Mouse (Mus musculus): ENCODE measurements around the gene Zfp799. TPM values are rescaled to one million over a fixed set of nuclear protein-coding genes. Genes with fewer than 3 reads are reported as not detected.

Zfp799 gene
- total RNA-seq, 2 experiments from 2014 or later, result 5.6 to 7.4 TPM

GRCm38 (mm10) chr17:32816074-32816784 is 13.8 kb downstream of the Zfp799 start:
- intact Hi-C loops (cut with DNase I), result no loop called here
- H3K4me3 ChIP-seq, result no peak overlapping the region
- DNase-seq, result no peak
- H3K27ac ChIP-seq, result no peak overlapping the region
- TF ChIP-seq CTCF (IDR thresholded peaks at IDR 0.05), result no peak

- no peak overlapping the region for H3K4me3 ChIP-seq
- no peak for DNase-seq
Measured at GRCm38 (mm10) chr17:32814136-32814535, 15.9 kb downstream of the Zfp799 start.

GRCm38 (mm10) chr17:32810648-32811047 is 19.4 kb downstream of the Zfp799 start:
- Histone ChIP-seq H3K27ac (no peak overlapping the region), H3K4me3 (no peak overlapping the region)
- TF ChIP-seq CTCF (IDR thresholded peaks at IDR 0.05), result no peak
- intact Hi-C loops (cut with DNase I), result no loop called here
- DNase-seq, result no peak

More at GRCm38 (mm10) chr17:32814136-32814535, 15.9 kb downstream of the Zfp799 start:
- no peak for TF ChIP-seq CTCF (IDR thresholded peaks at IDR 0.05)
- intact Hi-C loops (cut with DNase I), result no loop called here
- no peak overlapping the region for H3K27ac ChIP-seq

- H3K27ac ChIP-seq, result peak within 1 kb of the TSS; percentile 20; the same call in 1 of the 2 replicates
- TF ChIP-seq CTCF (IDR thresholded peaks at IDR 0.05), result no peak
- DNase-seq, result peak; percentile 29
- intact Hi-C loops (cut with DNase I), result no loop called here
- peak within 1 kb of the TSS; percentile 65 for H3K4me3 ChIP-seq
Measured at GRCm38 (mm10) chr17:32809544-32810374, 20.3 kb downstream of the Zfp799 start, which contains the start of gene Zfp811. Zfp811 (minus strand) TSS chr17:32809931.

GRCm38 (mm10) chr17:32808921-32809320 is 21.1 kb downstream of the Zfp799 start:
- DNase-seq, result no peak
- no peak overlapping the region for H3K27ac ChIP-seq
- intact Hi-C loops (cut with DNase I), result no loop called here
- no peak for TF ChIP-seq CTCF (IDR thresholded peaks at IDR 0.05)
- H3K4me3 ChIP-seq, result peak overlapping the region; percentile 65

- intact Hi-C loops (cut with DNase I), result loop anchor here (5.0 to 10.0 kb wide), 2 partner anchors 38 to 296 kb away; partner anchors contain the start of gene Zfp563
- Histone ChIP-seq H3K4me3 (no peak overlapping the region), H3K27ac (no peak overlapping the region)
- no peak for TF ChIP-seq CTCF (IDR thresholded peaks at IDR 0.05)
- no peak for DNase-seq
Measured at GRCm38 (mm10) chr17:32789244-32789643, 40.8 kb downstream of the Zfp799 start.

GRCm38 (mm10) chr17:32788576-32788975 is 41.5 kb downstream of the Zfp799 start:
- no peak for TF ChIP-seq CTCF (IDR thresholded peaks at IDR 0.05)
- H3K27ac ChIP-seq, result peak overlapping the region; percentile 96
- no peak for DNase-seq
- intact Hi-C loops (cut with DNase I), result loop anchor here (5.0 to 10.0 kb wide), 2 partner anchors 39 to 296 kb away; partner anchors contain the start of gene Zfp563
- H3K4me3 ChIP-seq, result peak overlapping the region; percentile 91

- H3K27ac ChIP-seq, result peak within 1 kb of the TSS; percentile 96
- H3K4me3 ChIP-seq, result peak within 1 kb of the TSS; percentile 91
- intact Hi-C loops (cut with DNase I), result loop anchor here (5.0 to 10.0 kb wide), 2 partner anchors 39 to 297 kb away; partner anchors contain the start of gene Zfp563
- TF ChIP-seq CTCF (IDR thresholded peaks at IDR 0.05), result no peak
- peak; percentile 88 for DNase-seq
Measured at GRCm38 (mm10) chr17:32788094-32788559, 41.9 kb downstream of the Zfp799 start, which contains the start of gene Zfp871. Zfp871 (minus strand) TSS chr17:32788287.

GRCm38 (mm10) chr17:32787436-32788093 is 42.5 kb downstream of the Zfp799 start:
- intact Hi-C loops (cut with DNase I), result loop anchor here (5.0 to 10.0 kb wide), 2 partner anchors 40 to 297 kb away; partner anchors contain the start of gene Zfp563
- Histone ChIP-seq H3K4me3 (peak overlapping the region; percentile 91), H3K27ac (peak overlapping the region; percentile 96)
- DNase-seq, result peak; percentile 76
- TF ChIP-seq CTCF (IDR thresholded peaks at IDR 0.05), result no peak

- Histone ChIP-seq H3K27ac (peak overlapping the region; percentile 96), H3K4me3 (peak overlapping the region; percentile 91)
- no peak for TF ChIP-seq CTCF (IDR thresholded peaks at IDR 0.05)
- intact Hi-C loops (cut with DNase I), result loop anchor here (5.0 to 10.0 kb wide), 2 partner anchors 40 to 298 kb away; partner anchors contain the start of gene Zfp563
- DNase-seq, result no peak
Measured at GRCm38 (mm10) chr17:32786944-32787343, 43.1 kb downstream of the Zfp799 start.

- DNase-seq, result peak; percentile 66
- no peak for TF ChIP-seq CTCF (IDR thresholded peaks at IDR 0.05)
- Histone ChIP-seq H3K4me3 (peak overlapping the region; percentile 30), H3K27ac (peak overlapping the region; percentile 68)
- intact Hi-C loops (cut with DNase I), result loop anchor here (5.0 to 10.0 kb wide), 2 partner anchors 42 to 299 kb away; partner anchors contain the start of gene Zfp563
Measured at GRCm38 (mm10) chr17:32785656-32786055, 44.4 kb downstream of the Zfp799 start.

- intact Hi-C loops (cut with DNase I), result no loop called here
- no peak overlapping the region for H3K27ac ChIP-seq
- no peak for TF ChIP-seq CTCF (IDR thresholded peaks at IDR 0.05)
Measured at GRCm38 (mm10) chr17:32777564-32777963, 52.5 kb downstream of the Zfp799 start.

More at GRCm38 (mm10) chr17:32777564-32777963, 52.5 kb downstream of the Zfp799 start:
- no peak overlapping the region for H3K4me3 ChIP-seq
- DNase-seq, result no peak
